In genomic region chr5:24751305-24752174, GRCm38 (mm10) we compare ENCODE assay signal across 8 mouse cellular contexts. TPM values are rescaled to one million over a fixed set of nuclear protein-coding genes. Genes with fewer than 3 reads are reported as not detected.
DNase-seq lines count a peak whose midpoint lies in the region; ATAC-seq and TF ChIP-seq lines count a peak whose summit lies in the region.

No protein-coding gene starts in this region.

- H3K4me2 ChIP-seq in forebrain, postnatal 0 days (ENCODE audit: low read depth), result peak overlapping the region; percentile 88
- H3K4me2 ChIP-seq in hindbrain, embryonic 13.5 days, result peak overlapping the region; percentile 79

- ATAC-seq in cerebellum, adult (ENCODE audit: insufficient number of reproducible peaks, low FRiP score, low TSS enrichment), result no peak
- ATAC-seq in forebrain, postnatal 0 days, result peak; percentile 69
- ATAC-seq in hindbrain, embryonic 13.5 days (ENCODE audit: low FRiP score), result peak; percentile 41
- peak; percentile 55 for ATAC-seq in megakaryocyte, adult 5-6 weeks (ENCODE audit: poor library complexity, severe bottlenecking)

- H3K9ac ChIP-seq in forebrain, postnatal 0 days, result peak overlapping the region; percentile 73
- H3K9ac ChIP-seq in hindbrain, embryonic 13.5 days, result peak overlapping the region; percentile 81

- no peaks in the 10 kb centered on the region for H3K36me3 ChIP-seq in forebrain, postnatal 0 days (ENCODE audit: insufficient read depth)
- H3K36me3 ChIP-seq in hindbrain, embryonic 13.5 days, result no peaks in the 10 kb centered on the region

- H3K27me3 ChIP-seq in forebrain, postnatal 0 days (ENCODE audit: insufficient read depth, low read length), result no peaks in the 10 kb centered on the region
- peaks cover 3% of the 10 kb centered on the region; the same call in 1 of the 2 replicates for H3K27me3 ChIP-seq in hindbrain, embryonic 13.5 days

- peak overlapping the region; percentile 54 for H3K4me3 ChIP-seq in forebrain, postnatal 0 days (ENCODE audit: low read depth, low read length)
- peak overlapping the region; percentile 55 for H3K4me3 ChIP-seq in hindbrain, embryonic 13.5 days

- peak; percentile 26 for DNase-seq in cerebellum, adult 11 months
- peak; percentile 47 for DNase-seq in cerebellum, adult 11-12 months
- DNase-seq in forebrain, postnatal 0 days, result peak; percentile 77
- peak; percentile 48 to 62 for DNase-seq in left cerebral cortex, postnatal 14 days (ENCODE audit: low spot score in 2 of 2)
- peak; percentile 82 for DNase-seq in skeletal muscle tissue, adult 2 months (ENCODE audit: low read depth, low spot score)

- intact Hi-C loops in left cerebral cortex, postnatal 14 days (cut with DNase I), result loop anchor here (2.0 kb wide), 1 partner anchor 67 kb away; the partner anchor contains the start of gene Nub1

- H3K27ac ChIP-seq in forebrain, postnatal 0 days (ENCODE audit: low read depth, low read length), result peak overlapping the region; percentile 88
- H3K27ac ChIP-seq in hindbrain, embryonic 13.5 days, result peak overlapping the region; percentile 82

- peaks cover 12% of the 10 kb centered on the region for H3K4me1 ChIP-seq in forebrain, postnatal 0 days (ENCODE audit: insufficient read depth)
- peaks cover 33% of the 10 kb centered on the region for H3K4me1 ChIP-seq in hindbrain, embryonic 13.5 days (replicated peaks)

- WGBS in forebrain, postnatal 0 days, result 4% methylated on average over 25 of the region's 25 CpGs
- WGBS in hindbrain, embryonic 13.5 days, result 2% methylated on average over 25 of the region's 25 CpGs

- no peaks in the 10 kb centered on the region for H3K9me3 ChIP-seq in forebrain, postnatal 0 days (ENCODE audit: low read length)
- no peaks in the 10 kb centered on the region for H3K9me3 ChIP-seq in hindbrain, embryonic 13.5 days

- no peak for TF ChIP-seq CTCF in forebrain, postnatal 0 days (IDR thresholded peaks at IDR 0.05; ENCODE audit: low read depth)

RNA-seq across cellular contexts. Expression of gene Crygn, which starts 6.3 kb away (rescaled TPM):
- total RNA-seq in forebrain, postnatal 0 days (2014; rRNA removed), result 0.33 TPM in 1 of 2 replicates, not detected in the other
- 2.1 and 4.9 TPM in 2 replicates for polyA plus RNA-seq in forebrain, postnatal 0 days (2015; fragmentation: Nextera tagmentation; extraction: Ambion mirVana)
- polyA plus RNA-seq in hindbrain, embryonic 13.5 days (2015; fragmentation: Nextera tagmentation; extraction: Ambion mirVana), result 1.0 and 2.1 TPM in 2 replicates
- total RNA-seq in left cerebral cortex, postnatal 14 days (2021), result not detected
- total RNA-seq in megakaryocyte, adult 5-6 weeks (2015), result 2.3 and 3.7 TPM in 2 replicates
- not detected in 2 replicates for total RNA-seq in megakaryocyte, adult 5-6 weeks (2017)

RNA-seq across cellular contexts. Expression of gene Wdr86, which starts 21.0 kb away (rescaled TPM):
- total RNA-seq in forebrain, postnatal 0 days (2014; rRNA removed), result 7.2 and 13.1 TPM in 2 replicates
- polyA plus RNA-seq in forebrain, postnatal 0 days (2015; fragmentation: Nextera tagmentation; extraction: Ambion mirVana), result 4.4 and 5.5 TPM in 2 replicates
- polyA plus RNA-seq in hindbrain, embryonic 13.5 days (2015; fragmentation: Nextera tagmentation; extraction: Ambion mirVana), result 7.0 and 8.0 TPM in 2 replicates
- 1 to 10 TPM; 1.1 to 1.3 TPM for total RNA-seq in left cerebral cortex, postnatal 14 days (2021)
- total RNA-seq in megakaryocyte, adult 5-6 weeks (2015), result 0.18 TPM in 1 of 2 replicates, not detected in the other
- 0.12 and 0.55 TPM in 2 replicates for total RNA-seq in megakaryocyte, adult 5-6 weeks (2017)

Comparison
In these comparisons a context has a peak if more than half of its experiments do, and no peak if none do; other contexts are left out.
1. DNase-seq: peak in every context shown above with its lines; median percentile 82 in skeletal muscle tissue, adult 2 months; 77 in forebrain, postnatal 0 days; 55 in left cerebral cortex, postnatal 14 days; 47 in cerebellum, adult 11-12 months; 26 in cerebellum, adult 11 months.